Mouse (Mus musculus) heart, postnatal 0 days (tissue): Measurements from ENCODE around the gene Mdga1. TPM values are rescaled to one million over a fixed set of nuclear protein-coding genes. Genes with fewer than 3 reads are reported as not detected.

Experiments used
- ATAC-seq: fragments of 200-750 bp; cut with Nextera tagmentation; 2 replicates; pipeline ENCODE4 v1.8.0; 2017; ENCODE audit warnings: low read depth, moderate number of reproducible peaks, moderate library complexity; ENCODE audit not compliant: insufficient read depth
- DNase-seq: peaks from one replicate; pipeline ENCODE4 v3.0.0-alpha.2; 2016; ENCODE audit warnings: low spot score
- H3K27ac ChIP-seq: fragments of 300-500 bp; sonication (generic); 2 replicates; pipeline ENCODE4 v1.5.1; 2014; ENCODE audit warnings: low read depth, mild to moderate bottlenecking
- H3K27me3 ChIP-seq: fragments of 300-500 bp; sonication (generic); 2 replicates; pipeline ENCODE4 v1.6.1; 2014; ENCODE audit warnings: low read length, mixed read lengths; ENCODE audit not compliant: control insufficient read depth, insufficient read depth
- H3K36me3 ChIP-seq: fragments of 300-500 bp; sonication (generic); replicated peaks from 2 replicates; pipeline ENCODE4 v1.6.1; 2014; ENCODE audit warnings: low read length, mixed read lengths; ENCODE audit not compliant: control insufficient read depth, insufficient read depth
- H3K4me1 ChIP-seq: fragments of 300-500 bp; sonication (generic); 2 replicates; pipeline ENCODE4 v1.6.1; 2014; ENCODE audit warnings: antibody characterized with exemption; ENCODE audit not compliant: control insufficient read depth, insufficient read depth
- H3K4me2 ChIP-seq: fragments of 300-500 bp; sonication (generic); 2 replicates; pipeline ENCODE4 v1.6.1; 2014; ENCODE audit warnings: low read depth, mild to moderate bottlenecking, low read length, moderate library complexity
- H3K4me3 ChIP-seq: fragments of 300-500 bp; sonication (generic); 2 replicates; pipeline ENCODE4 v1.5.1; 2014; ENCODE audit warnings: low read depth, low read length
- H3K9ac ChIP-seq: fragments of 300-500 bp; sonication (generic); replicated peaks from 2 replicates; pipeline ENCODE4 v1.6.1; 2014; ENCODE audit warnings: low read depth, low read length, mixed read lengths
- H3K9me3 ChIP-seq: fragments of 300-500 bp; sonication (generic); replicated peaks from 2 replicates; pipeline ENCODE4 v1.6.1; 2016; ENCODE audit warnings: low read length; ENCODE audit not compliant: control insufficient read depth
- CTCF ChIP-seq: IDR thresholded peaks from 2 replicates; pipeline ENCODE4 v1.5.1; 2016; ENCODE audit warnings: antibody characterized with exemption, control low read depth, low read depth
- EP300 ChIP-seq: IDR thresholded peaks from 2 replicates; pipeline ENCODE4 v1.6.1; 2016; ENCODE audit warnings: antibody characterized with exemption, low read depth
- WGBS: fragments of 180-500 bp; shearing (Covaris S2); extraction: QIAGEN DNeasy Blood & Tissue Kit; methylation state at CpG from one replicate; pipeline ENCODE4 v1.1.7; 2014; 5-methylcytosine and 5-hydroxymethylcytosine counted together
- polyA plus RNA-seq: library from polyadenylated mRNA; unstranded; fragments of >200 nt; fragmentation: Nextera tagmentation; extraction: Ambion mirVana; gene quantifications from 2 replicates; pipeline ENCODE4 v1.2.1, GENCODE M21; 2015
- total RNA-seq: library from RNA; depleted of rRNA; stranded (reverse); fragments of >200 nt; gene quantifications from 2 replicates; pipeline ENCODE4 v1.2.3, GENCODE M21; 2014; ENCODE audit warnings: low replicate concordance; rRNA removed

The Mdga1 gene
- total RNA-seq (9.5 and 11.6 TPM in 2 replicates), polyA plus RNA-seq (4.9 and 5.2 TPM in 2 replicates)

DNA sequence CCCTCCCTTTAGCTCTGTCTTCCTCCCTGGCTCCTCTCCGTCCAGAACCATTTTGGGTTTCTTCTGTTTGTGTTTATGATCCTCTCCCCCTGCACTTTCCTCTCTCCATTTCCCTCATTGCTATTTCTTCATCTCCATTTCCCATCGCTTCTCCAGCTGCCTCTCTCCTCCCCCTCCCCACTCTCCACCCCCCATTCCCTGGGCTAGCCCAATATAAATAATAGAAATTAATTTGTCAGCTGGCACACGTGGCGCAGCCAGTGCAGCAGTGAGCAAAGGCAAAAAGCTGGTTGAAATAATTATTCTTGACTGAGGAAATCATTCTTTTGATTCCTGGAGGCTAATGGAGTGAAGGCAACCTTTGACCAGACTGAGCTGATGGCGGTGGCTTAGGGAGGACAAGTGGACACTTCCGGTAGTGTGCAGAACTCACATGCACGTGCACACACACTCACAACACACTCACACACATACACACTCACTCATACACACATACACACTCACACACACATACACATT lies at the start of gene Mdga1:
Gene Mdga1 (minus strand): TSS at position 51 of the 519 bp plus-strand sequence.
- Histone ChIP-seq H3K4me3 (no peak within 1 kb of the TSS), H3K4me1 (no peaks in the 10 kb centered on the region), H3K27me3 (0 out of 2 replicates have a peak, but pooled peaks cover 7% of the 10 kb centered on the region), H3K27ac (no peak within 1 kb of the TSS), H3K9me3 (no peaks in the 10 kb centered on the region), H3K4me2 (no peak within 1 kb of the TSS), H3K9ac (no peak within 1 kb of the TSS), H3K36me3 (no peaks in the 10 kb centered on the region)
- WGBS = 81% methylated on average over 7 of the region's 7 CpGs
- ATAC-seq = no peak
- no peak for DNase-seq
- TF ChIP-seq EP300 (no peak), CTCF (no peak)

GRCm38 (mm10) chr17:30018927-30019610 lies 49.2 kb upstream of the Mdga1 start:
- no peak overlapping the region for H3K9ac ChIP-seq
- no peaks in the 10 kb centered on the region; the same call in 1 of the 2 replicates for H3K36me3 ChIP-seq
- no peaks in the 10 kb centered on the region for H3K9me3 ChIP-seq
- WGBS = 73% methylated on average over 12 of the region's 12 CpGs
- TF ChIP-seq EP300 (no peak), CTCF (no peak)
- no peak overlapping the region for H3K4me2 ChIP-seq
- H3K4me3 ChIP-seq = no peak overlapping the region
- no peak for ATAC-seq
- peaks cover 15% of the 10 kb centered on the region for H3K4me1 ChIP-seq
- no peak for DNase-seq
- no peak overlapping the region for H3K27ac ChIP-seq
- H3K27me3 ChIP-seq = no peaks in the 10 kb centered on the region

- Histone ChIP-seq H3K27me3 (no peaks in the 10 kb centered on the region), H3K27ac (no peak overlapping the region), H3K4me1 (no peaks in the 10 kb centered on the region), H3K36me3 (no peaks in the 10 kb centered on the region; the same call in 1 of the 2 replicates), H3K9ac (no peak overlapping the region), H3K4me2 (no peak overlapping the region), H3K4me3 (no peak overlapping the region), H3K9me3 (no peaks in the 10 kb centered on the region)
- no peak for DNase-seq
- no peak for TF ChIP-seq CTCF
- TF ChIP-seq EP300 = no peak
- no peak for ATAC-seq
- WGBS = 93% methylated on average over 4 of the region's 4 CpGs
Measured at GRCm38 (mm10) chr17:30014660-30015059, 44.8 kb upstream of the Mdga1 start.

GRCm38 (mm10) chr17:30008392-30008791 lies 38.5 kb upstream of the Mdga1 start:
- Histone ChIP-seq H3K4me1 (peaks cover 30% of the 10 kb centered on the region), H3K27me3 (no peaks in the 10 kb centered on the region), H3K36me3 (no peaks in the 10 kb centered on the region), H3K4me2 (0 out of 2 replicates have a peak overlapping the region, but pooled peaks have one; percentile 26), H3K9ac (no peak overlapping the region), H3K27ac (0 out of 2 replicates have a peak overlapping the region, but pooled peaks have one; percentile 28), H3K4me3 (no peak overlapping the region), H3K9me3 (no peaks in the 10 kb centered on the region)
- DNase-seq = peak; percentile 23
- no peak for ATAC-seq
- TF ChIP-seq EP300 (no peak), CTCF (no peak)

DNA sequence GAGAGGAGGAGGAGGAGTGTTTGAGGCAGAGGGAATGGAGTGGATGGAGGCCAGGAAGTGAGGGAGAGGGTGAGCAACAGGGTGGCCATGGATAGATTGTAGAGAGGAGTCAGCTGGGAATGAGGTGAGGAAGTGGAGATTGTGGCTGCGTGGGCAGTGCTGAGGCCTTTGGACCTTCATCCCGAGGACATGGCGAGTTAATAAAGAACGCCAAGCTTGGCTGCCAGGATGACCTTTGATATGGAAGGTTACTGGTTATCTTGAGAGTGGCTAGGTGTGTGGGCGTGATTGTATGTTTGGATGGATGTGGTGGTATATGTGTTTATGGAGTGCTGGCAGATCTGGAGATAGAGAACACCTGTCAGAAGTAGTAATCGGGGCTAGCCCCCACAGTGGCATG lies 38.0 kb upstream of the Mdga1 start:
- Histone ChIP-seq H3K27ac (0 out of 2 replicates have a peak overlapping the region, but pooled peaks have one; percentile 28), H3K9ac (no peak overlapping the region), H3K4me1 (peaks cover 31% of the 10 kb centered on the region), H3K36me3 (no peaks in the 10 kb centered on the region), H3K4me3 (no peak overlapping the region), H3K4me2 (peak overlapping the region; percentile 26; the same call in 1 of the 2 replicates), H3K27me3 (no peaks in the 10 kb centered on the region), H3K9me3 (no peaks in the 10 kb centered on the region)
- ATAC-seq = no peak
- TF ChIP-seq CTCF (no peak), EP300 (no peak)
- 33% methylated on average over 6 of the region's 6 CpGs for whole genome bisulfite sequencing
- DNase-seq = no peak
